Mouse (Mus musculus): ENCODE measurements around the gene Wdr64.

Wdr64 gene

GRCm38 (mm10) chr1:175725771-175726170 lies 27.4 kb downstream of the Wdr64 start:
- no peak for DNase-seq

GRCm38 (mm10) chr1:175754576-175755364 lies 56.4 kb downstream of the Wdr64 start:
- DNase-seq, result no peak

GRCm38 (mm10) chr1:175794668-175795067 lies 96.3 kb downstream of the Wdr64 start:
- DNase-seq, result no peak

GRCm38 (mm10) chr1:175808356-175808755 lies 110.0 kb downstream of the Wdr64 start:
- DNase-seq, result no peak

- DNase-seq, result no peak
Measured at GRCm38 (mm10) chr1:175811625-175812024, 113.2 kb downstream of the Wdr64 start.

GRCm38 (mm10) chr1:175823815-175824438 lies 125.5 kb downstream of the Wdr64 start:
- no peak for DNase-seq

GRCm38 (mm10) chr1:175828539-175828938 lies 130.1 kb downstream of the Wdr64 start:
- no peak for DNase-seq

GRCm38 (mm10) chr1:175829220-175829619 lies 130.8 kb downstream of the Wdr64 start:
- no peak for DNase-seq

GRCm38 (mm10) chr1:175855515-175855914 lies 157.1 kb downstream of the Wdr64 start:
- no peak for DNase-seq
